Mouse (Mus musculus): ENCODE results near the gene Unc119b. TPM values are rescaled to one million over a fixed set of nuclear protein-coding genes. Genes with fewer than 3 reads are reported as not detected.
"Not testable (repeated sequence)": the region's sequence is repeated elsewhere in the genome, so short reads cannot be mapped to it uniquely, and the experiment has no call there.

The Unc119b gene
- polyA plus RNA-seq, 1 experiment from 2014 or later, result 44.4 TPM

GRCm38 (mm10) chr5:115156401-115156800, 21.6 kb upstream of the Unc119b start:
- Histone ChIP-seq H3K4me1 (peaks cover 53% of the 10 kb centered on the region), H3K36me3 (0 out of 2 replicates have a peak, but pooled peaks cover 7% of the 10 kb centered on the region), H3K4me2 (peak overlapping the region; percentile 79), H3K27ac (0 out of 2 replicates have a peak overlapping the region, but pooled peaks have one; percentile 14), H3K9ac (peak overlapping the region; percentile 97), H3K9me3 (no peaks in the 10 kb centered on the region), H3K4me3 (peak overlapping the region; percentile 85), H3K27me3 (no peaks in the 10 kb centered on the region)
- WGBS, result 52% methylated on average over 7 of the region's 7 CpGs
- ATAC-seq (ENCODE audit: insufficient number of reproducible peaks, insufficient read depth, low FRiP score, low TSS enrichment, low read depth), result no peak

DNA sequence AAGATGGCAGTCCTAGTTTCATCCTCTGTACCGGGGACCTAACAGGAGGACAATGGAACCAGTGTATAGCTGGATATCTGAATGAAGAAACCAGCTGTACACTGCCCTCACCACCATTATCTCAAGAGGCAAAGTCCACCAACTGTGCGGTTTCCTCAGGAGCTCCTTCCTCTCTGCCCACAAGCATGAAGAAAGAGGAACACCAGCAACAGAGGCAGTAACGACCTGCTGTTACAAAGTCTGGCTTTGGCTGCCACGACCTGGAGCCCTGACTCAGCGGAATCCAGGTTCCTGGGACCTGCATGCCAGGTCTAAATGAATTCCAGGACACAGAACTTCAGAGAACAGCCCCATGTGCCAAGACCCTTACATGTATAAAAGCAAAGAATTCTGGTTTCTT, 21.1 kb upstream of the Unc119b start:
- ATAC-seq (ENCODE audit: insufficient number of reproducible peaks, insufficient read depth, low FRiP score, low TSS enrichment, low read depth), result no peak
- Histone ChIP-seq H3K36me3 (peaks cover 11% of the 10 kb centered on the region), H3K4me3 (peak overlapping the region; percentile 85), H3K4me2 (peak overlapping the region; percentile 79), H3K27ac (peak overlapping the region; percentile 14; the same call in 1 of the 2 replicates), H3K9me3 (no peaks in the 10 kb centered on the region), H3K9ac (peak overlapping the region; percentile 97), H3K4me1 (peaks cover 54% of the 10 kb centered on the region), H3K27me3 (no peaks in the 10 kb centered on the region)
- 22% methylated on average over 5 of the region's 5 CpGs for WGBS

DNA sequence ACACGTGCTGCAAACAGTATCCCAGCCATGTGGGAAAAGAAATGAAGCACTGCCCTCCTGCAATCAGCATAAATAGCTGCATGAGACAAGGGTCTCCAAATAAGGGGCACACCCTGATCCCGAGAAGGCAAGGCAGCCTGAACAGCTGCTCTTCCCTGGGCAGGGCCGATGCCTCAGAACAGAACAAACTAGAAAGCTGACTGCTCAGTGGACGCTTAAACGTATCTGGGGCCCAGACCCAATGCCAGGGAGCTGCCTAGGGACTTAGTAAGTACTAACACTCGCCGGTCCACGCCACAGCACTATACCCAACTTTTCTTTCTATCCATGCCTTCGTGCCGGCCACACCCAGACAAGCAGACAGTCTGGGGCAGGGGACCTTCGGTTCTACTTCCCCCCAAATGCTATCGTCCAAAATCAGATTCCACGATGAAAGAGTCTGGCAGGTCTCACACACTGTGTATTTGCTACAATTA, 20.4 kb upstream of the Unc119b start:
- peak overlapping the region; percentile 14; the same call in 1 of the 2 replicates for H3K27ac ChIP-seq
- no peak for ATAC-seq (ENCODE audit: insufficient number of reproducible peaks, insufficient read depth, low FRiP score, low TSS enrichment, low read depth)
- H3K4me3 ChIP-seq, result peak overlapping the region; percentile 85

GRCm38 (mm10) chr5:115152132-115152956, 17.6 kb upstream of the Unc119b start:
- peak overlapping the region; percentile 79 for H3K4me2 ChIP-seq
- H3K27ac ChIP-seq, result peak overlapping the region; percentile 86
- 0 out of 2 replicates have a peak, but pooled peaks have one; percentile 45 for ATAC-seq (ENCODE audit: insufficient number of reproducible peaks, insufficient read depth, low FRiP score, low TSS enrichment, low read depth)
- peak overlapping the region; percentile 12; the same call in 1 of the 2 replicates for H3K4me3 ChIP-seq
- H3K9ac ChIP-seq, result peak overlapping the region; percentile 54
- H3K9me3 ChIP-seq, result no peaks in the 10 kb centered on the region
- 19% methylated on average over 8 of the region's 8 CpGs for WGBS
- H3K4me1 ChIP-seq, result peaks cover 51% of the 10 kb centered on the region
- H3K36me3 ChIP-seq, result peaks cover 44% of the 10 kb centered on the region
- no peaks in the 10 kb centered on the region for H3K27me3 ChIP-seq

More for the DNA sequence above, 20.4 kb upstream of the Unc119b start:
- Histone ChIP-seq H3K36me3 (peaks cover 18% of the 10 kb centered on the region), H3K27me3 (no peaks in the 10 kb centered on the region), H3K9me3 (no peaks in the 10 kb centered on the region), H3K4me2 (peak overlapping the region; percentile 79), H3K9ac (peak overlapping the region; percentile 97), H3K4me1 (peaks cover 54% of the 10 kb centered on the region)
- 57% methylated on average over 13 of the region's 13 CpGs for WGBS

DNA sequence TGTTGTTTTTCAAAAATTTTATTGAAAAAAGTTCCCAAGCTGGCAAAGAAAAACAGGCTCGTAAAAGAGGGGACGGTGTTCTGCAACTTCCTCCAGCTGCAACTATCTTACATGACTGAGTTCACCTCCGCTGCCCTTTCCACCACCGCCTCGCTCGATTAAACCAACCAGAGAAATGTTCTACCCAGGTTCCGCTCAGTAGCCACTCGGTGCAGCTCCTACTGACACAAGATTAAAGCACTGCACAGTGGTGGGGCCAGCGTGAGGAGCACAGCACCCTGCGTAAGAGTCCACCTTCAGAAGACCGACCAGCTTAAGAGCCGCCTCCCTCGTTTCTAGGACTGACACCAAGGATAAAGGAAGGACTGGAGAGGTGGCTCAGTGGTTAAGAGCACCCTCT, 16.7 kb upstream of the Unc119b start:
- Histone ChIP-seq H3K27ac (peak overlapping the region; percentile 8), H3K9me3 (no peaks in the 10 kb centered on the region), H3K36me3 (peaks cover 53% of the 10 kb centered on the region), H3K9ac (no peak overlapping the region), H3K4me3 (no peak overlapping the region), H3K4me1 (peaks cover 49% of the 10 kb centered on the region), H3K27me3 (no peaks in the 10 kb centered on the region), H3K4me2 (no peak overlapping the region)
- WGBS, result 81% methylated on average over 13 of the region's 13 CpGs
- ATAC-seq (ENCODE audit: insufficient number of reproducible peaks, insufficient read depth, low FRiP score, low TSS enrichment, low read depth), result no peak

- Histone ChIP-seq H3K4me2 (no peak overlapping the region), H3K36me3 (peaks cover 57% of the 10 kb centered on the region), H3K4me3 (no peak overlapping the region), H3K9me3 (no peaks in the 10 kb centered on the region), H3K27me3 (no peaks in the 10 kb centered on the region), H3K4me1 (peaks cover 44% of the 10 kb centered on the region), H3K27ac (no peak overlapping the region), H3K9ac (no peak overlapping the region)
- no peak for ATAC-seq (ENCODE audit: insufficient number of reproducible peaks, insufficient read depth, low FRiP score, low TSS enrichment, low read depth)
- 66% methylated on average over 5 of the region's 5 CpGs for WGBS
Observed at GRCm38 (mm10) chr5:115150991-115151390, 16.2 kb upstream of the Unc119b start.

- Histone ChIP-seq H3K4me2 (no peak overlapping the region), H3K27ac (no peak overlapping the region), H3K4me3 (no peak overlapping the region), H3K27me3 (no peaks in the 10 kb centered on the region), H3K9me3 (no peaks in the 10 kb centered on the region), H3K4me1 (peaks cover 33% of the 10 kb centered on the region), H3K9ac (no peak overlapping the region), H3K36me3 (peaks cover 69% of the 10 kb centered on the region)
- 94% methylated on average over 14 of the region's 14 CpGs for WGBS
- no peak for ATAC-seq (ENCODE audit: insufficient number of reproducible peaks, insufficient read depth, low FRiP score, low TSS enrichment, low read depth)
Observed at GRCm38 (mm10) chr5:115149675-115150459, 15.1 kb upstream of the Unc119b start.

GRCm38 (mm10) chr5:115148872-115149271, 14.1 kb upstream of the Unc119b start:
- Histone ChIP-seq H3K4me1 (peaks cover 23% of the 10 kb centered on the region), H3K36me3 (peaks cover 76% of the 10 kb centered on the region)
- H3K27ac ChIP-seq; H3K4me3 ChIP-seq; H3K9me3 ChIP-seq; H3K4me2 ChIP-seq; H3K9ac ChIP-seq; ATAC-seq (ENCODE audit: insufficient number of reproducible peaks, insufficient read depth, low FRiP score, low TSS enrichment, low read depth); H3K27me3 ChIP-seq: not testable (repeated sequence)
- no CpG with 5 or more reads among the region's 1 CpGs for WGBS

DNA sequence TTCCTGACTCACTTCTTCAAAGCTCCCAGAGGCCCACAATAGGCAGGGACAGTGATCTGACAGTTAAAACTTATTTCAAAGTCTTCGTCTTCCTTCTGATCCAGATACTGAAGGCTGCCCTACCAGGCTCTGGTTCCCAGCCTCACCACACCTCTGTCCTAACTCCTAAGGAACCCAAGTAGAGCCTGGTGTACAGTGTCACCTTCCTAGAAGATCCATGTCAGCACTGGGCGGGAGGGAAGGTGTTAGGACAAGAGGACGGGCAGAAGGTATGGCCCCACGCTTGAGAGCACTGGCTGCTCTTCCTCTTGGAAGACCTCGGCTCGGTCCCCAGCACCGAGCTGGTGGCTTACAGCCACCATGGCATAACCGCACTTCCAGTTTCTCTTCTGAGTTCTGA, 13.6 kb upstream of the Unc119b start:
- no peak for ATAC-seq (ENCODE audit: insufficient number of reproducible peaks, insufficient read depth, low FRiP score, low TSS enrichment, low read depth)
- peaks cover 18% of the 10 kb centered on the region for H3K4me1 ChIP-seq
- 96% methylated on average over 8 of the region's 8 CpGs for WGBS
- no peak overlapping the region for H3K27ac ChIP-seq
- H3K9me3 ChIP-seq, result no peaks in the 10 kb centered on the region
- H3K4me3 ChIP-seq, result no peak overlapping the region
- peaks cover 76% of the 10 kb centered on the region for H3K36me3 ChIP-seq
- H3K27me3 ChIP-seq, result no peaks in the 10 kb centered on the region
- no peak overlapping the region for H3K9ac ChIP-seq
- H3K4me2 ChIP-seq, result no peak overlapping the region

DNA sequence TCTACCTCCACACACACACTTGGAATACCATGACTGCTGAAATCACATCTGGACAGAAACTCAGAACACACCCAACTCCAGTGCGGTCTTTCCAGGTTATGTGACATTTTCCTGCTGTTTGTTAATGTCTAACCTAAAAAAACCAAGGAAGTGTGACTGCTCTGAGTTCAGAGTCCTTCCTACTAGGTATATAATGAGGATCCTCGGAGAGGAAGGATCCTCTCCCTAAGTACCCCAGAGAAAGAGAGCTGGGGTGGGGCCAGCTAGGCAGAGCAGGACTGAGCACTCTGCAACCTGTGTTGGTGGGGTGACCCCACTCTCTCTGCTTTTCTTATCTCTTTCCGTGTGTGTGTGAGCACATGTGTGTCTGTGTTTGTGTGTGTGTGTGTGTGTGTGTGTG, 12.6 kb upstream of the Unc119b start:
- peaks cover 79% of the 10 kb centered on the region for H3K36me3 ChIP-seq
- no peak for ATAC-seq (ENCODE audit: insufficient number of reproducible peaks, insufficient read depth, low FRiP score, low TSS enrichment, low read depth)
- WGBS, result 91% methylated on average over 3 of the region's 3 CpGs

DNA sequence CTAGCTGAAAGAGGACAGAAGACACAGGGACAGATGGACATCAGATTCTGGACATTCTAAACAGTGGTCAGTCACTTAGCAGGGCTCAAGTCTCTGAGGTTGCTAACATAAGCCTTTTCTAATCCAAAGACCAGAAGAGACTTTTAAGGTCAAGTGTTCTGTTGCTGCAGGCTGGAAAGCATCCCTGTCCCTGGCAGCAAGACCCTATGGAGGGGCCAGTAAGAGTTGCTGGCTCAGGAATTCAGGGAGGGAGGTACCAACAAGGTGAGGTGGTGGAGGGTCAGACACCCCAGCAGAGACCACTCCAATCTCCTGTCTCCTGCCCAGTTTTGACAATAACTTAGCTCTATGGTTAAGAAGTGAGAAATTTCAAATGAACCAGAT, 12.0 kb upstream of the Unc119b start:
- H3K9ac ChIP-seq, result no peak overlapping the region
- no peaks in the 10 kb centered on the region for H3K27me3 ChIP-seq
- H3K9me3 ChIP-seq, result no peaks in the 10 kb centered on the region
- no peak for ATAC-seq (ENCODE audit: insufficient number of reproducible peaks, insufficient read depth, low FRiP score, low TSS enrichment, low read depth)
- H3K27ac ChIP-seq, result no peak overlapping the region
- no peak overlapping the region for H3K4me2 ChIP-seq
- peaks cover 80% of the 10 kb centered on the region for H3K36me3 ChIP-seq
- no peak overlapping the region for H3K4me3 ChIP-seq
- 0 out of 2 replicates have a peak, but pooled peaks cover 4% of the 10 kb centered on the region for H3K4me1 ChIP-seq

More for the DNA sequence above, 12.6 kb upstream of the Unc119b start:
- Histone ChIP-seq H3K9ac (no peak overlapping the region), H3K4me2 (no peak overlapping the region), H3K27me3 (no peaks in the 10 kb centered on the region), H3K9me3 (no peaks in the 10 kb centered on the region), H3K4me1 (peaks cover 8% of the 10 kb centered on the region), H3K4me3 (no peak overlapping the region), H3K27ac (no peak overlapping the region)

All from embryonic facial prominence, embryonic 13.5 days (tissue).